Mouse (Mus musculus): ENCODE measurements around the gene Eif5a. TPM values are rescaled to one million over a fixed set of nuclear protein-coding genes. Genes with fewer than 3 reads are reported as not detected.

The Eif5a gene
- 1,233 TPM for polyA plus RNA-seq (2017; shearing (Covaris generic))

DNA sequence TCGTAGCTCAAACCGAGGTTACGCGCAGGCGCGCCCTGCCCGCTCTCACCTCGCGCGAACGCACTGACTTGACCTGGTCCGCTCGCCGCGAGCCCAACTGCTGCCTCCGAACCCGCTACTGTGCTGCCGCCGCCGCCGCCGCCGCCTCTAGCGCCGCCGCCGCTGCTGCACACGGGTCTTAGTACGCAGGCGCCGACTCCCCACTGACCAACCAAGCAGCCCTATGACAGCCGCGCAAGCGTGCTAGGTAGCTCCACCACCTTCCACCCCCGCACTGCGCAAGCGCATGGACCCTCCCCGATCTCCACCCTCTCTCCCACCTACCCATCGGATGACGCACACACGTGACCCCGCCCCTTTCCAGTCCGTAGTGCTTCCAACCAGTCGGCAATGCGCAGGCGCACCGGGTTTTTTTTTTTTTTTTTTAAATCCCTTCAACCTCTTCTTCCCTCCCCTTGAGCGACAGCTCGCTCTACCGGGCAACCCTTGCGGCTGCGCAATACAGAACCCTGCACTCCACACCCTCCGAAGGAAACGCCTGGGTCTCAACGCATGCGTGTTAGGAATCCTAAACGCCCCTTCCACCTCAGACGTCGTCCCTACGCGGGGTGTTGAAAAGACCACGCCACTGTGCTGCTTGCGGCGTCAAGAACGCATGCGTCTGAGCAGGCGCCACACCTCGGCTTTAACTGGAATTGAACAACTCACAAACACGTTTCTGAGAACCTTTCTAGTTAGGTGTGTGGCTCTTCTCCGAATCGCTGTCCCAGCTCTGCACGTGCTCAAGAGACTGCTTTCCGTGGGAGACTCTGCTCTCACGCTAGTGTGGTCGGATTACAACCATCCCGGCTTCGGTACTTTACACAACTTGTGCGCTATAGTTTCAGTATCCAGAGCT is at the start of gene Eif5a:
Gene Eif5a, minus strand, starts transcription at position 845 of the 898 bp plus-strand sequence.

DNA sequence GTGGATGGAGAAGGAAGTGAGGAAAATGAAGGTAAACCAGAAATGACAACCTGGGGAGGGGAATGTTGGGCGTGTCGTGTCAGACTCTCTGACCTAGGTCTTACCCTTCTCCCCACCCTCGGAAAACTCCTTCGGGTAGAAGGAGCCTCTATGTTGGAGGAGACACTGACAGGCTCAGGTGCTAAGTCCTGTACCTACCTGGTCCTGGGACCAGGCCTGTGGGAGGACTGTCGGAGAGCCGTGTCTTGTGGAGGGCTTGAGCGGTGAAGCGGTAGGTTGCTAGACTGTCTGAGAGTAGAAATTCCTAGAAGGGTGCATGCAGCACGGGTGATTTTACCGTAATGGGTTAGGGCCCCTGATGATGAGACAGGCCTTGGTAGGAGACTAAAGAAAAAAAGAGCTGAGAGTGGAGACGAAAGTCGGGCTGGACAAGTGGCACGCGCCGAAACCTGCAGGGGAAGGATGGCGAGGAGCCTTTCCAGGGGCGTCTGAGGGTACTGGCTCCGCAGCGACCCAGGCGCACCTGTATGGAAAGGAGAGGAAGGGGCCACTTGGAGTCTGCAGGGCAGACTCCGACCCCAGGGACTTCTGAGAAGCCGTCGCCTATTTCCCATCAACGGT is 43.0 kb upstream of the Eif5a start, which contains the start of gene Cldn7:
Gene Cldn7, plus strand, starts transcription at position 130 of the 621 bp plus-strand sequence.

DNA sequence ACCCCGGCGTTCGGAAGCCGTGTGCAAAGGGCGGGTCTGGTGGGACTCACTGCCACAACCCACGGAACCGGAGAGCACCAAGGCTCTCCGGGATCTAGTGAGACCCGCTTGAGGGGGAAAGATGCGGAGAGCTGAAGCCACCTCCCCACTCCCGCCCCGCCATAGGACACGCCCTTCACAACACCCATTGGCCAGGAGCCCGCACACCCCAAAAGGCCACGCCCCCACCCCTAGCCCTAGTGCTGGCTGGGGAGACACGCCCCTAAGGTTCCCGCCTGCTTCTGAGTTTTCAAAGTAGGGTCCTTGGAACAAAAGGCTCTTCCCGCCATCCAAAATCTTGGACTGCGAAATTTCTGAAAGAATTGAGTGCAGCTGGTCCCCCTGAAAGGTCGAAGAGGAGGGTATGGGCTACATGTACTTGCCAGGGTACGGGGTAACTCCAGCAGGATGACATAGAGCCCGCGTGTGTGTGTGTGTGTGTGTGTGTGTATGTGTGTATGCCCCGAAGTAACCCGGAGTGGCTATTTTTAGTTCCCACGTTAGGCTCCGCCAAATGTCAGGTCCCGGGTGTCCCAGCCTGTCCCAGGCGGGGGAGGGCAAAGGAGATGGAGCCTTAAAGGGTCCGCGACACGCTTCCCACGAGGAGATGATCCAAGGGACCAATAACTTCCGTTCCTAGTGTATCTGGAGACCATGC is 26.5 kb upstream of the Eif5a start, which contains the start of gene Slc2a4:
Gene Slc2a4, minus strand, starts transcription at position 123 of the 697 bp plus-strand sequence.

DNA sequence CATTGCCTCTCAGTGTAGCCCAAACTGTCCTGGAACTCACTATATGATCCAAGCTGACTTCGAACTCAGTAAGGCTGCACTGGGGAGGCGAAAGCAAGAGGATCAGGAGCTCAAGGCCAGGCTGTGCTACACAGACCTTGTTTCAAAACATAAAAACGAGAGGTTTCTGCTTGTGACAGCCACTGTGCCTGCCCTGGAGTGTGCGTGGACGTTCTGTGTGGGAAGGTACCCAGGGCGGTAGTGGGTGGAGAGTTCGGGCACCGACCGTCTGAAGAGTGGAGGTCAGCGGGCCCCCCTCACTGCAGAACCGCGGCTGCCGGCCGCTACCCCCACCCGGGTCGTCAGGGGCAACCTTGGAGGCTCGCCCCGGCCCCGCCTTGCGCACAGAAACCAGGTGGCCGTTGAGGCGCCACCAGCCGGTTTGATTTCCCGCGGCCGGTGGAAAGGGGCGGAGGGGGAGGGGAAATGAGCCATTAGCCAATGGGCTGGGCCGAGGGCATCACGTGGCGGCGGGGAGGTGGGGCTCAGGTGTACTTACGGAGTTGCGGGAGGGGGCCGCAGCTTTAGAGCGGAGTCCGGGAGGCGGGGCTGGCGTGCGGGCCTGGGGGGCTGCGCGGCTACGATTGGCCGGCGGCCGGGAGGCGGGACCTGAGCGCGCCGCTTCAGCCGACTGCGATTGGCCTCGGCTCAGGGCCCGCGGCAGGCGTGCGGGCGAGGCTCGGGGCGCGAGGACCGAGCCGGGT is 13.6 kb upstream of the Eif5a start, which contains the start of gene Ybx2:
Gene Ybx2, plus strand, starts transcription at position 660 of the 743 bp plus-strand sequence.

DNA sequence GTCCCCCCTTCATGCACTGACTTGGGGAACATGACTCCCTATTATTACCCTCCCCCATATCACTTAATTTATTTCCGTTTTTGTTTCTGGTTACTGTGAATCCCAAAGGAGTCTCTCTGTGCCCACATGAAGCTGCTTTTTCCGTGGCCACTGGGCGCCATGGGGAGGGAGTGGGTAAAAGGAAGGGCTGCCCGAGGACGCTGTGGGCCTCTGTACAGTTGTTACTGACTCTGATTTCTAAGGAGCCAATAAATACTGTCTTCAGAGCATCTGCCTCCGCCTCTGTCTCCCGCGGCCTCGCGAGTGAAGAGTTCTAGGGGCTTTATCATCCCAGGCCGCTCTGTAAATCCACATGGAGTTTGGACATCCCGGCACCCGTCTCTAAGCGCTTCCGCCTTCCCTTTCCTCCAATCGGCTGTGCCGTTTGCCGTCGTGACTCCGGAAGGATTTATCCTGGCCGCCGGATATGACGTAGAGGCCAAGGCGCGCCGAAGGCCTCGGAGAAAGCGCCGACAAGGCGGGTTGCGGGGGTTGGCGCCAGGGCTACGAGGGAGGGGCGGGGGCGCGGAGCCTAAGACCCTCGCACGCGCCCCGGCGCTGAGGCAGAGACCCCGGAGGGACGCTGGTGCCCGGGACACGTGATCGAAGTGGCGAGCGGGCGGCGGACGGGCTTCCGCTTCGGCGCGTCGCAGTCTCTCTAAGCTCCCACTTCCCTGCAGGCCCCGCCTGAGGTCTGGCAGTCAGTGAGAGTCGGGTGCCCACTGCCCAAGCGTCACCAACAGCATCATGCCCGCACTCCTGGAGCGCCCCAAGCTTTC is 8.0 kb downstream of the Eif5a start, which contains the start of gene Gps2:
Gene Gps2, plus strand, starts transcription at position 335 of the 818 bp plus-strand sequence.

DNA sequence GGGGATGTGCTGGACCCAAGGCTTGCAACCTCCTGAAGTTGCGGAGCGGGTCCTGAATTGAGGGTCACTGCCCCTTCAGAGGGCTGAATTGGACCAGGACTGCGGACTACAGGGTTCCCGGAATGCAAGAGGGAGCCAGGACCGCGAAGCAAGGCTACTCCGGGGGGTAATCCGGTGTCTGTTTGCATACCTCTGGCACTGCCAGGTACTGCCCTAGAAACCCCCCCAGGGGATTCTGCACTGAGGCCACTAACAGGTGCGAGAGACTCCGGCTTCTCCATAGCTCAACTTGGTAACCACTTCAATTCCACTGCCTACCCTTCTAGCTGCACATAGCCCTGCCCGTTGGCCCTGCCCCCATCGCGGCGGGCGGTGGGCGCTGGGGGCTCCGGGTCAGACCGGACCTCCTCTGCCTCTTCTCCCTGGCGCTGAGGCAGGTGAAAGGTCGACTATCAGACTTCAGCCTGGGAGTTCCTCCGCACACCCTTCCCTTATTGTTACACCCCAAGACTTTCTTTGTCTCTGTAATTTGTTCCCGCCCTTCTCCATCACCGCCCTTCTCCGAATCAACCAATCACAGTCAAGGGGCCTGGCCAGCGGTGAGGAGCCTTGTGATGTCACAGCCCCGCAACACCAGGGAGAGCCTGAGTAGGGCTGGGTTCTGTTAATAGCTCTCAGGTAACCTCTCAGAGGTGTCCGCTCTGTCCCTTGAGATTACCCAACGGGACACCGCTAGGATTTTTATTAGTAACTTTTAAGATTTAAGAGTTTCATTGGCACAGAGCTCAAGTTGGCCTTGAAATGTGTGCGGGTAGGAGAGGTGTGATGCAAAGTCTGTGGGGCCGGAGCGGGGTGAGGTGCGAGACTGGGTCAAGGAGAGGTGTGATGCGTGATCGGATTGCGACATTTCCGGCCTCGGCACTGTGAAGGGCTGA is 21.0 kb downstream of the Eif5a start, which contains the start of the genes 2810408A11Rik and Neurl4:
Gene 2810408A11Rik, minus strand, starts transcription at position 517 of the 935 bp plus-strand sequence.
Gene Neurl4, plus strand, starts transcription at position 602 of the 935 bp plus-strand sequence.

DNA sequence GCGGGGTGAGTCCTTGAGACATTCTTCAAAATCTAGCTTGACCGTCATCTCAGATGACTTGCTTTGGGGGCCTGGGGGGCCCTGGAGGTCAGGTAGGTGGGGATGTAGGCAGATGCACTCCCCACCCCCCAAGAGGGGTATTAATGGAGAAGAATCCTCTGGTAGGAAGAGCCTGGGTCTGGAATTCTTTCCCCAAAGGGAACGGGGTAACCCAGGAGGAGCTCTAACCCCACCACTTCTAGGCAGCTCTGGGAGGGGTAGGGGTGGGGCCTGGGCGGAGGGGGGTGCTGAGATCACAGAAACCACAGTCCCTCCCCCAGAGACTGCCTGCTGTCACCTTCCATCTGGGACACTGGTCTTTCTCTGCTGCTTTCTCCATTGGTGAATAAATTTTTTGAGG is 26.5 kb downstream of the Eif5a start, which contains the start of gene Acap1:
Gene Acap1, minus strand, starts transcription at position 249 of the 400 bp plus-strand sequence.

DNA sequence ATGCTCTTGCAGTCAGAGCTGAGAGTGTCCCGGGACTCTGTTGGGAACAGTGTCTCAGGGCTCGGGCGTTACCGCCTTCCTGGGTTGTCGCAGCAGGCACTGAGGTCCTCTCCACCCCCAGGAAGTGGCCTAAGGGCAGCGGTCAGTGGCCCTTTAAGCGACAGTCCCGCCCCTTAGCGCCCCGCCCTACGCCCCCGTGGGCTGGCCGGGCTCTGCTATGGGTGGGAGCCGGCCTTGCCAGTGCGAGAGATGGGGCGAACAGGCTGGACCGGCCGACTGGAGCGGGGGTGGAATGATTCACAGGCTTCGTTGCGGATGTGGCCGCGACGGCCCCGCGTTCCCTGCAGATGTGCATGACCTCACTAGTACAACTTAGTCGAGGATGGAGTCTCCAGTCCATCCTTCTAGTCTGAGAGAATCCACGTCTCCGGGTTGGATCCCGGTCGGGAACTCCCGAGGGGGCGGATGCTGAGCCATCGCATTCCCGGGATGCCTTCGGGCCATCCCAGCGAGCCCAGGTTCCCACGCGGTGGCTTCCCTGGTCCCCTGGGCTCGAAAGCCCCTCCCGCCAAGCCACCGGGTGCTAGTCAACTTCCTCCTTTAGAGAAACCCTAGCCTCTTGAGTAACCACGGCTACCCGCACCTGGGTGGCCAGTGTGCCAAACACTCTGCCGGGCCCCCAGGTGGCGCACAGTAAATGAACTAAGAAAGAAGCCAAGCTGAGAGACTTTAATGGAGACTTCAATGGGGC is 40.7 kb downstream of the Eif5a start, which contains the start of gene Kctd11:
Gene Kctd11, minus strand, starts transcription at position 554 of the 751 bp plus-strand sequence.

DNA sequence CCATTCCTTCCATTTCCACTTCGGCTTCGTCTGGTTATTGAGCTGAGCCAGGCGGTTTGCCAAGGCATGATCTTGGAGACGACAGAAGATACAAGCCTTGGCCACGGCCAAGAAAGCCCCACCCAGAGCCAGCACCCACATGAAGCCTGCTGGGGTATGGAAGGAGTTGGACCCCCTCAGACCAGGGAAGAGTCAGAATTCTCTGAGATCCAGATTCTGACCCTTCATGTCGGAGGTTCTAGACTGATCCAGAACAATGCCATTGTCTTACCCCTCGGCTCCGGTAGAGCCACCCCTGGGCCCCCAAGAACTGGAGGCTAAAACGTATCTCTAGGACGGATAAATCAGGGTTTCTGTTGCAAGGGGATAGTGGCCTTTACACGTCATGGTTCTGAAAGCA is 43.9 kb downstream of the Eif5a start, which contains the start of gene Tmem95:
Gene Tmem95, minus strand, starts transcription at position 141 of the 400 bp plus-strand sequence.

Other genes with a start within 250 kb of the Eif5a start
- gene Eif4a1, start 249.5 kb downstream of the Eif5a start, polyA plus RNA-seq (2017; shearing (Covaris generic)), result 508 TPM
- 39.6 TPM for gene Senp3, start 239.9 kb downstream of the Eif5a start, polyA plus RNA-seq (2017; shearing (Covaris generic))
- gene Tnfsf13, start 236.2 kb downstream of the Eif5a start, polyA plus RNA-seq (2017; shearing (Covaris generic)), result 0.29 TPM
- gene Tnfsf12, start 226.1 kb downstream of the Eif5a start, polyA plus RNA-seq (2017; shearing (Covaris generic)), result not detected
- not detected for gene Tnfsfm13, start 225.9 kb downstream of the Eif5a start, polyA plus RNA-seq (2017; shearing (Covaris generic))
- 58.0 TPM for gene Polr2a, start 163.3 kb downstream of the Eif5a start, polyA plus RNA-seq (2017; shearing (Covaris generic))
- gene Slc35g3, start 160.0 kb downstream of the Eif5a start, polyA plus RNA-seq (2017; shearing (Covaris generic)), result not detected
- gene Zbtb4, start 156.0 kb downstream of the Eif5a start, polyA plus RNA-seq (2017; shearing (Covaris generic)), result 5.8 TPM
- 6.2 TPM for gene Chrnb1, start 126.0 kb downstream of the Eif5a start, polyA plus RNA-seq (2017; shearing (Covaris generic))
- not detected for gene Fgf11, start 120.1 kb downstream of the Eif5a start, polyA plus RNA-seq (2017; shearing (Covaris generic))
- not detected for gene Tmem102, start 116.3 kb downstream of the Eif5a start, polyA plus RNA-seq (2017; shearing (Covaris generic))
- gene Gm39566, start 106.7 kb downstream of the Eif5a start, polyA plus RNA-seq (2017; shearing (Covaris generic)), result not detected
- gene Spem2, start 103.5 kb downstream of the Eif5a start, polyA plus RNA-seq (2017; shearing (Covaris generic)), result not detected
- not detected for gene Spem1, start 99.8 kb downstream of the Eif5a start, polyA plus RNA-seq (2017; shearing (Covaris generic))
- 0.61 TPM for gene Nlgn2, start 84.2 kb downstream of the Eif5a start, polyA plus RNA-seq (2017; shearing (Covaris generic))
- gene Tmem256, start 83.4 kb downstream of the Eif5a start, polyA plus RNA-seq (2017; shearing (Covaris generic)), result 113 TPM
- gene Plscr3, start 75.6 kb downstream of the Eif5a start, polyA plus RNA-seq (2017; shearing (Covaris generic)), result 27.8 TPM
- gene Tnk1, start 63.2 kb downstream of the Eif5a start, polyA plus RNA-seq (2017; shearing (Covaris generic)), result not detected
- not detected for gene Tmem95, start 43.9 kb downstream of the Eif5a start, polyA plus RNA-seq (2017; shearing (Covaris generic))
- 2.3 TPM for gene Kctd11, start 40.6 kb downstream of the Eif5a start, polyA plus RNA-seq (2017; shearing (Covaris generic))
- 663 TPM for gene Acap1, start 26.4 kb downstream of the Eif5a start, polyA plus RNA-seq (2017; shearing (Covaris generic))
- 3.0 TPM for gene 2810408A11Rik, start 21.0 kb downstream of the Eif5a start, polyA plus RNA-seq (2017; shearing (Covaris generic))
- 5.7 TPM for gene Neurl4, start 20.9 kb downstream of the Eif5a start, polyA plus RNA-seq (2017; shearing (Covaris generic))
- gene Gps2, start 8.1 kb downstream of the Eif5a start, polyA plus RNA-seq (2017; shearing (Covaris generic)), result 163 TPM
- not detected for gene Ybx2, start 13.8 kb upstream of the Eif5a start, polyA plus RNA-seq (2017; shearing (Covaris generic))
- not detected for gene Slc2a4, start 26.2 kb upstream of the Eif5a start, polyA plus RNA-seq (2017; shearing (Covaris generic))
- gene Cldn7, start 42.8 kb upstream of the Eif5a start, polyA plus RNA-seq (2017; shearing (Covaris generic)), result not detected
- 36.6 TPM for gene Ctdnep1, start 59.2 kb upstream of the Eif5a start, polyA plus RNA-seq (2017; shearing (Covaris generic))
- gene Elp5, start 60.6 kb upstream of the Eif5a start, polyA plus RNA-seq (2017; shearing (Covaris generic)), result 70.7 TPM
- 438 TPM for gene Gabarap, start 69.2 kb upstream of the Eif5a start, polyA plus RNA-seq (2017; shearing (Covaris generic))
- 117 TPM for gene Phf23, start 73.8 kb upstream of the Eif5a start, polyA plus RNA-seq (2017; shearing (Covaris generic))
- gene Dvl2, start 78.6 kb upstream of the Eif5a start, polyA plus RNA-seq (2017; shearing (Covaris generic)), result 25.7 TPM
- gene Acadvl, start 93.5 kb upstream of the Eif5a start, polyA plus RNA-seq (2017; shearing (Covaris generic)), result 152 TPM
- gene Dlg4, start 95.0 kb upstream of the Eif5a start, polyA plus RNA-seq (2017; shearing (Covaris generic)), result 11.7 TPM
- not detected for gene Asgr1, start 132.1 kb upstream of the Eif5a start, polyA plus RNA-seq (2017; shearing (Covaris generic))
- not detected for gene Asgr2, start 170.7 kb upstream of the Eif5a start, polyA plus RNA-seq (2017; shearing (Covaris generic))
- not detected for gene Mgl2, start 208.4 kb upstream of the Eif5a start, polyA plus RNA-seq (2017; shearing (Covaris generic))
- not detected for gene Clec10a, start 234.2 kb upstream of the Eif5a start, polyA plus RNA-seq (2017; shearing (Covaris generic))